Mouse (Mus musculus): Measurements from ENCODE around the gene Emid1. TPM values are rescaled to one million over a fixed set of nuclear protein-coding genes. Genes with fewer than 3 reads are reported as not detected.

Gene Emid1
- polyA plus RNA-seq, 1 experiment = 34.7 TPM

DNA sequence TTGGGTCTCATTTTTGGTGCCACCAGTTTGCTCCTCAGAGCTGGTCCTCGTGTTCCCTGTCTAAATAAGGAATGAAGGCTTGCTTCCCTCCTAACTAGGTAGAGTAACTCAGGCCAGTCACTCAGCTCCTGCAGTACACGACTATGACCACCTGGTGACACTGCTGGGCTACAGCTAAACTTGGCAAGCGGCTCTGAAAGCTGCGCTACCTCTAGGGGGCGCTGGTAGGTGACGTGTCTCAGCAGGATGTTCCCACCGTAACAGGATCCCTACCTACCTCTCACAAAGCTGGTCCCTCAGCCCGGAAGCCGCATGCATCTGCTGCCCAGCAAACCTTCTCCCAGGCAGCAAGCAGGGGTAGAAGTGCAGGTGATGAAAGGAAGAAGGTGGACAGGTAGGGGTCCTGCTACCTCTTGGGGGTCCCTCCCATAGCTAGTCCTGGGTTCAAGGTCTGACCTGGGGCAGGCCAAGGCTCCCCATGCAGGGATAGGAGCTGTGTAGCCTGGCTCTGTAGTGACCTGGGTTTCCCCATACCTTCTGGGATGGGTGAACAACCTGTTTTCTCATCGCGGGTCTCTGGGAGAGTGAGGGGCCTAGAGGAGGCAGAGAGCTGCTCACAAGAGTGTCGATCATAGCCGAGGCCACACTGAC lies 37.0 kb downstream of the Emid1 start:
- WGBS = 32% methylated on average over 13 of the region's 13 CpGs
- Histone ChIP-seq H3K27ac (ENCODE audit: insufficient read depth, low read depth, low read length) (no peak overlapping the region), H3K4me1 (ENCODE audit: control insufficient read depth, insufficient read depth, insufficient read length, low read length) (no peaks in the 10 kb centered on the region), H3K27me3 (ENCODE audit: control insufficient read depth, insufficient read depth, low read length) (no peaks in the 10 kb centered on the region), H3K36me3 (ENCODE audit: control insufficient read depth, insufficient read depth, low read length) (no peaks in the 10 kb centered on the region), H3K4me3 (ENCODE audit: low read depth, low read length) (no peak overlapping the region)
- TF ChIP-seq POLR2A (IDR thresholded peaks at IDR 0.05; ENCODE audit: low read depth, low read length) (no peak), CTCF (IDR thresholded peaks at IDR 0.05; ENCODE audit: extremely low read depth, insufficient read length, insufficient replicate concordance, low read depth, low read length) (peak; percentile 99)

DNA sequence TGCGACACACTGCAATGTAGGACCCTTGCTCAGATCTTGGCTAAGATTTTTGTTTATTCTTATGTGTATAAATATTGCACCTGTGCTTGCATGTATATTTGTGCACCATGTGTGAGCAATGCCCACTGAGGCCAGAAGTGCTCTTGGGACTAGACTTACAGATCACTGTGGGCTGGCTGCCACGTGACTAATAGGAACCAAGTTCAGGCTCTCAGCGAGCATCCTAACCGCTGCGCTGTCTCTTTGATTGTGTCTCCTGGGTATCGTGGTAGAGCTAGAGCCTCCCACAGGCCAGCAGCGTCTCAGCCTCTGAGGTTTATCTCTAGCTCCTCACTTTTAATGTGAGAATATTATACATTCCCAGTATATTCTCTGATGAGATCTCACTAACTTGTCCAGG lies 38.4 kb downstream of the Emid1 start:
- Histone ChIP-seq H3K36me3 (ENCODE audit: control insufficient read depth, insufficient read depth, low read length) (no peaks in the 10 kb centered on the region), H3K4me3 (ENCODE audit: low read depth, low read length) (no peak overlapping the region), H3K27me3 (ENCODE audit: control insufficient read depth, insufficient read depth, low read length) (no peaks in the 10 kb centered on the region), H3K4me1 (ENCODE audit: control insufficient read depth, insufficient read depth, insufficient read length, low read length) (no peaks in the 10 kb centered on the region), H3K27ac (ENCODE audit: insufficient read depth, low read depth, low read length) (no peak overlapping the region)
- WGBS = 81% methylated on average over 7 of the region's 7 CpGs
- TF ChIP-seq CTCF (IDR thresholded peaks at IDR 0.05; ENCODE audit: extremely low read depth, insufficient read length, insufficient replicate concordance, low read depth, low read length) (no peak), POLR2A (IDR thresholded peaks at IDR 0.05; ENCODE audit: low read depth, low read length) (no peak)

DNA sequence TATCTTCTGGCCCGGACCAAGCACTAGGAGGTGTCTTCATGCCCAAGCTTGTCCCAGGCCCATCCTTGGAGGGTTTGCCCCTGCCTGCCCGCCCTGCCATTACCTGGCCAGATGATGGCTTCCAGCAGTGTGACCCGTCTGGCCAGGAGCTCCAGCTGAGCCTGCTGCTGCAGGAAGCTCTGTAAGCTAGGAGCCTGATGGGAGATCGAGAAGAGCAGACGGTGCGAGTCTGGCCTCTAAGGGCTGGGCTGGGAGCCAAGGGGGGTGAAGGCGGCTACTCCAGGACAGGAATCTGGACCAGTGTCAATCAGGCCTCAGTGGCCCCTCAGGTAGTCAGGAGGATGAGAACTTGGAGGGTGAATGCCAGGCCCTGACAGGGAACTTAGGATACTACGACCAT lies 42.6 kb downstream of the Emid1 start:
- TF ChIP-seq POLR2A (IDR thresholded peaks at IDR 0.05; ENCODE audit: low read depth, low read length) (no peak), CTCF (IDR thresholded peaks at IDR 0.05; ENCODE audit: extremely low read depth, insufficient read length, insufficient replicate concordance, low read depth, low read length) (no peak)
- Histone ChIP-seq H3K27me3 (ENCODE audit: control insufficient read depth, insufficient read depth, low read length) (no peaks in the 10 kb centered on the region), H3K36me3 (ENCODE audit: control insufficient read depth, insufficient read depth, low read length) (0 out of 2 replicates have a peak, but pooled peaks cover 4% of the 10 kb centered on the region), H3K4me3 (ENCODE audit: low read depth, low read length) (no peak overlapping the region), H3K4me1 (ENCODE audit: control insufficient read depth, insufficient read depth, insufficient read length, low read length) (no peaks in the 10 kb centered on the region), H3K27ac (ENCODE audit: insufficient read depth, low read depth, low read length) (no peak overlapping the region)
- 86% methylated on average over 8 of the region's 8 CpGs for WGBS

DNA sequence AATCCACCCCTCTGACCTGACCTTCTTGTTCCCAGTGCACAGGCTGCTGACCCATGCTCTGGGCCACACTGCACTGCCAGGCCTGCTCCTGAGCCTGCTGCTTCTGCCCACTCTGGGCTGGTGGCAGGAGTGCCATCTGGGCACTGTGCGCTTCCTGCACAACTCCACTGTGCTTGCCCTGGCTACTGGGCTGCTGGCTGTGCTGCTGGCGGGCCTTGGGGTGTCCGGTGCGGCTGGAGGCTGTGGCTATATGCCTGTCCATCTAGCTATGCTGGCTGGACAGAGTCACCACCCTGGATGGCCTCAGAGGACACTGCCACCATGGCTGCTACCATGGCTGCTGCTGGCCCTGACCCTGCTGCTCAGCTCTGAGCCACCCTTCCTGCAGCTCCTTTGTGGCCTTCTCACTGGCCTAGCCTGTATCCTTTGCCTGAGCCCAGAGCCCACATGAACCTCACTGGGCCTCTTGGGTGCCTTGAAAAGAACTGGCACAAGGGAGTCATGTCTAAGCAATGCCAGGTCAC lies 48.0 kb downstream of the Emid1 start:
- Histone ChIP-seq H3K4me3 (ENCODE audit: low read depth, low read length) (no peak overlapping the region), H3K4me1 (ENCODE audit: control insufficient read depth, insufficient read depth, insufficient read length, low read length) (peaks cover 8% of the 10 kb centered on the region; the same call in 1 of the 2 replicates), H3K36me3 (ENCODE audit: control insufficient read depth, insufficient read depth, low read length) (peaks cover 8% of the 10 kb centered on the region; the same call in 1 of the 2 replicates), H3K27ac (ENCODE audit: insufficient read depth, low read depth, low read length) (no peak overlapping the region), H3K27me3 (ENCODE audit: control insufficient read depth, insufficient read depth, low read length) (no peaks in the 10 kb centered on the region)
- WGBS = 100% methylated on average over 4 of the region's 4 CpGs
- TF ChIP-seq CTCF (IDR thresholded peaks at IDR 0.05; ENCODE audit: extremely low read depth, insufficient read length, insufficient replicate concordance, low read depth, low read length) (no peak), POLR2A (IDR thresholded peaks at IDR 0.05; ENCODE audit: low read depth, low read length) (no peak)

DNA sequence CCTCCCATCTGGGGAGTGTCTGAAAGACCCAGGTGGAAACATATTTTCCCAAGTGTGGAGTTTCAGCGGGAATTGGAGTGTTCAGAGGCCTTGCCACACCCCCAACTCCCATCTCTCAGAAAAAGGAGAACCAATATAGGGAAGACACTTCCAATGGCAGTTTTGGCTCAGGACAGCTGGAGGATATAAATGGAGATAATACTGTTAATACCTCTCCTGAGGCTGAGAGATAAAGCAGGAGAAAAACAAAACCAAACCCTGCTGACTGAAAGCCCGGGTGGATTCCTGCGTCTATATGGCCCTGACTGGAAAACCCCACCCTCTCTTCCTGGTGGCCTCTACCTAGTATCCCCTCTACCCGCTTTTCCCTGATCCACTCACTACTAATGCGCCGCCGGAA lies 49.7 kb downstream of the Emid1 start:
- H3K4me1 ChIP-seq (ENCODE audit: control insufficient read depth, insufficient read depth, insufficient read length, low read length) = peaks cover 8% of the 10 kb centered on the region; the same call in 1 of the 2 replicates
- no peak overlapping the region for H3K4me3 ChIP-seq (ENCODE audit: low read depth, low read length)
- peaks cover 8% of the 10 kb centered on the region; the same call in 1 of the 2 replicates for H3K36me3 ChIP-seq (ENCODE audit: control insufficient read depth, insufficient read depth, low read length)
- no peak overlapping the region for H3K27ac ChIP-seq (ENCODE audit: insufficient read depth, low read depth, low read length)
- TF ChIP-seq POLR2A (IDR thresholded peaks at IDR 0.05; ENCODE audit: low read depth, low read length) = no peak
- TF ChIP-seq CTCF (IDR thresholded peaks at IDR 0.05; ENCODE audit: extremely low read depth, insufficient read length, insufficient replicate concordance, low read depth, low read length) = no peak
- WGBS = 90% methylated on average over 7 of the region's 7 CpGs
- no peaks in the 10 kb centered on the region for H3K27me3 ChIP-seq (ENCODE audit: control insufficient read depth, insufficient read depth, low read length)

DNA sequence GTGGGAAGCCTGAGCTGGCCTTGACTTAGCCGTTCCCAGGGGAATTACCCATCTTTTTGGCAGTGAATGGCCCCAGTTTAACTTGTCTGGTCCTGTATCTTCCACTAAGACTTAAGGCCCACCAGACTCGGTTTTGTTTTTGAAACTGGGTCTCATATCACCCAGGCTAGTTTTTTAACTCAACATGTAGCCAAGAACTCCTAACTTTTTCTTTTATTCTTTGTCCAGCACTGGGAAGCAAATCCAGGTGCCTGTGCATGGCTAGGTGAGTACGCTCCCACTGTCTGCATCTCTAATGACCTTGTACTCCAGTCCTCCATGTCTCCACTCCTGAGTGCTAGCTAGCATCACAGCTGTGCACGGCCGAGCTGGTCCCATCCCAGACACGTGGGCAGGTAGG lies 50.4 kb downstream of the Emid1 start:
- peaks cover 8% of the 10 kb centered on the region; the same call in 1 of the 2 replicates for H3K4me1 ChIP-seq (ENCODE audit: control insufficient read depth, insufficient read depth, insufficient read length, low read length)
- no peak overlapping the region for H3K27ac ChIP-seq (ENCODE audit: insufficient read depth, low read depth, low read length)
- no peak for TF ChIP-seq CTCF (IDR thresholded peaks at IDR 0.05; ENCODE audit: extremely low read depth, insufficient read length, insufficient replicate concordance, low read depth, low read length)
- TF ChIP-seq POLR2A (IDR thresholded peaks at IDR 0.05; ENCODE audit: low read depth, low read length) = no peak
- H3K36me3 ChIP-seq (ENCODE audit: control insufficient read depth, insufficient read depth, low read length) = peaks cover 8% of the 10 kb centered on the region; the same call in 1 of the 2 replicates
- WGBS = 80% methylated on average over 6 of the region's 6 CpGs
- H3K27me3 ChIP-seq (ENCODE audit: control insufficient read depth, insufficient read depth, low read length) = no peaks in the 10 kb centered on the region
- H3K4me3 ChIP-seq (ENCODE audit: low read depth, low read length) = no peak overlapping the region

DNA sequence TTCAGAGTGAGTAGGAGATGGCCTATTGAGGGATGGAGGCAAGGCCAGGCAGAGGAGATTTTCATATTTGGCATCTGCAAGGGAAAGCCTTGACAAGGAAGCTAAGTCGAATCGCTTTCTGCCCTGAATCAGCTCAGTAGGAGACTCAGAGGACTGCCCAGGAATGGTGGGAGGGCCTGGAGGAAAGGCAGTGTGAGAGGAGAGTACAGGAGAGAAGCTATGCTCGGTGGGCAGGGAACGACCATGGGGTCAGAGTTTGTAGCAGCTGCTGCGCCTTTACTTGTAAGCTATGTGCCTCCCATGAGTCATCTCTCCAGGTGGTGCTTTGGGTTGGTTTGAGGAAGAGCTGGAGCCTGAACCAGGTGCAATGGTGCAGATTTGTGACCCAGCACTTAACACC lies 51.3 kb downstream of the Emid1 start:
- no peak overlapping the region for H3K27ac ChIP-seq (ENCODE audit: insufficient read depth, low read depth, low read length)
- peaks cover 8% of the 10 kb centered on the region; the same call in 1 of the 2 replicates for H3K36me3 ChIP-seq (ENCODE audit: control insufficient read depth, insufficient read depth, low read length)
- H3K4me1 ChIP-seq (ENCODE audit: control insufficient read depth, insufficient read depth, insufficient read length, low read length) = peaks cover 8% of the 10 kb centered on the region; the same call in 1 of the 2 replicates
- TF ChIP-seq POLR2A (IDR thresholded peaks at IDR 0.05; ENCODE audit: low read depth, low read length) (no peak), CTCF (IDR thresholded peaks at IDR 0.05; ENCODE audit: extremely low read depth, insufficient read length, insufficient replicate concordance, low read depth, low read length) (no peak)
- H3K27me3 ChIP-seq (ENCODE audit: control insufficient read depth, insufficient read depth, low read length) = no peaks in the 10 kb centered on the region
- 23% methylated on average over 5 of the region's 5 CpGs for WGBS
- no peak overlapping the region; the same call in 1 of the 2 replicates for H3K4me3 ChIP-seq (ENCODE audit: low read depth, low read length)

Data from small intestine, adult 2 months (tissue).